Comparison of ENCODE assay signal across 25 mouse cellular contexts in the genomic region with DNA sequence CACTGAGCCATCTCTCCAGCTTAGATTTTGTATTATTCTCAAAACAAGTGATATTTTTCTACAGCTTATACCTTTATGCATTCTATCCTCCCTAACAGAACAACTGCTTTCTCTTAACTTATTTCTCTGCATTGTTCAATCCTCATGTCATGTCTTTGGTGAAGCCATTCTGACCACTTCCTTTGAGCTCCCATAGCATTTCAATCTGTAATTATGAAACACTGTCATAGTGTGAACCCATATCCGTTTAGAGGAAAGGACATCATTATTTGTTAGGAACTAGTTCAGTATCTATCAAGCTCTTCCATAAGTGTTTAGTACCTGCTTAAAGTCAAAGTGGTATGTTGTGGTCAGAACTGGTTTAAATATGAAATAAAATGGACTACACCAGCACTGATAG. TPM values are rescaled to one million over a fixed set of nuclear protein-coding genes. Genes with fewer than 3 reads are reported as not detected.
"Had no signal": no experiment of that assay in that cellular context is flagged by ENCODE, and none has a peak within 500 bp of the region (broad histone marks: within the 10 kb centered on the region; RNA-seq: fewer than 3 reads in every experiment).

No protein-coding gene starts in this region.

- ATAC-seq: liver, embryonic 12.5 days; liver, postnatal 0 days; lung, postnatal 0 days; midbrain, embryonic 13.5 days; midbrain, embryonic 15.5 days; midbrain, embryonic 16.5 days had no signal

- DNase-seq: left cerebral cortex, postnatal 4 days; liver; liver, embryonic 13.5 days; liver, postnatal 0 days; lung, adult 18-20 months; lung, adult 2 months; lung, embryonic 14.5 days; lung, postnatal 10 days; lung, postnatal 14 days; lung, postnatal 36 days; lung, postnatal 4 days; midbrain, embryonic 14.5 days had no signal

RNA-seq across cellular contexts. Expression of gene Hesx1, which starts 33.7 kb away (rescaled TPM):
- total RNA-seq: left cerebral cortex, adult 8-10 months; left cerebral cortex, postnatal 10 days; left cerebral cortex, postnatal 14 days; left cerebral cortex, postnatal 25 days; left cerebral cortex, postnatal 36 days; left cerebral cortex, postnatal 4 days; liver, adult 2 months; megakaryocyte-erythroid progenitor cell, adult 5-6 weeks; monocyte, adult 5-6 weeks had no signal
